Mouse (Mus musculus): ENCODE data around the gene Mettl8. TPM values are rescaled to one million over a fixed set of nuclear protein-coding genes. Genes with fewer than 3 reads are reported as not detected.

Gene Mettl8
- total RNA-seq, 2 experiments from 2014 or later = 15.7 to 16.6 TPM

DNA sequence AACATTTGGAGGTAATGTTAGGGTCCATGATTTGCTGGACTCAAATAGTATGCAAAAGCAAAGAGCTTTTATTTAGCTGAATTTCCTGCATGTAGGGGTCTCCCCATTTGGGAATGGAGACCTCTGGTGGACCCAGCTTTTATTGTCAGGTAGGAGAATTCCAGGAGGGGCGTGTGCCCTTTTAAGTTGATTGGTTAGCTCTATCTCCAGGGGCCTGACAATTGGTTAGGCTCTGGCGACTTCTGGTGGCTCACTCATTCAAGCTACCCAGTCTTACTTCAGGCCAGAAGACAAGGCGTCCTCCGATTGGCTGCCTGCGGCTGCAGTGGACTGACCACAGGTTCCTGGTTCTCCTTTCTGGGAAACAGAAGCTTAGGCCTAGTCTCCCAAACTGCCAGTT is 28.6 kb downstream of the Mettl8 start:
- TF ChIP-seq CTCF (conservative IDR thresholded peaks at IDR 0.05) = peak; percentile 59
- Histone ChIP-seq H3K27ac (no peak overlapping the region), H3K4me3 (no peak overlapping the region)
- DNase-seq (ENCODE audit: low spot score in 2 of 2) = no peak

DNA sequence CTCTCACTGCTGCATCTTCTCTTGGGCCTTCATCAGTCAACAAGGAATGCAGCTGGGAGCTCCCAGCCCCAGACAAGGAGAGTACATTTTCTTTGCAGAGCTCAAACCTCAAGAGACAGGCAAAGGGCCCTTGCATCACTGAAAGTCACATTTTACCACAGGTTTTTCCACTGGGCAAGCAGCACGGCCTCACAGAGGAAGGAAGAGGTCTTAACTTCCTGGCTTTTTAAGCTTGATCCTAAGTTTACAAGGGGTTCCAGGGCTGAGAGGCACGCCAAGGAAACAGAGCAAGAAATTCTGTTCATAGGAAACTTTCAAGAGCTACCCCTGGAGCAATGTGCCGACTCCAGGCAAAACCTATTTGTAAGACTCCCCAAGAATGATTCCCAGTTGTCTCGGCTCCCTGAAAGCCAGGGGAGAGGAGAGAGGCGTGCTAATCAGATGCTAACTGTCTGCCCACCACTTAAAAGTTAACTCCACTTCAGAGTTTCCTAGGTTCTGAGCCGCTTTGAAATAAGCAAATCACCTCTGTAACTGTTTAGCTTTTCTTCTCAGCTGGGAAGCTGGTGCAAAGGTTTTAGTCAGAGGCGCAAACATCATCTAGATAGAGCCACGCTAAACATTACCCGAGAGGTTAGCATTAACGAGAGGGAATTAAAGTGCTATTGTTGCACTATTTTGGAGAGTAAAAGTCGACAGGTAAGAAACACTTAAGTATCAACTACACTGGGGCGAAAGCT is 29.6 kb downstream of the Mettl8 start:
- Histone ChIP-seq H3K27ac (no peak overlapping the region), H3K4me3 (no peak overlapping the region)
- no peak for DNase-seq (ENCODE audit: low spot score in 2 of 2)
- no peak for TF ChIP-seq CTCF (conservative IDR thresholded peaks at IDR 0.05)

DNA sequence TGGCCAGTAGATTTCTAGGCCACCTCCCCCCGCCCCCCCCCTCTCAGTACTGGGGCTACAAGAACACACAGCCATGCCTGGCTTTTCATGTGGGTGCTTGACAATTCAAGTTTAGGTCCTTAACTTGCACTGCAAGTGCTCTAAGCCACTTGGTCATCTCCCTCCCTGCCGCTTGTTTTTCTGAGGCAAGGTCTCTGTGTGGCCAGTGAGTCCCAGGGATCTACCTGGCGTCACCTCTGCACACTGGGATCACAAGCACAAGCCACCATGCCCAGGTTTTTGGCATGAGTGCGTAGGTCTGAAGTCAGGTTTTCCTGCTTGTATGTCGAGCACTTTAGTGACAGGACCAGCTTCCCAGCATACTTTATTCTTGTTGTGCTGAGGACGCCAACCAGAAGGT is 31.4 kb downstream of the Mettl8 start:
- Histone ChIP-seq H3K4me3 (no peak overlapping the region), H3K27ac (no peak overlapping the region)
- no peak for TF ChIP-seq CTCF (conservative IDR thresholded peaks at IDR 0.05)
- no peak for DNase-seq (ENCODE audit: low spot score in 2 of 2)

DNA sequence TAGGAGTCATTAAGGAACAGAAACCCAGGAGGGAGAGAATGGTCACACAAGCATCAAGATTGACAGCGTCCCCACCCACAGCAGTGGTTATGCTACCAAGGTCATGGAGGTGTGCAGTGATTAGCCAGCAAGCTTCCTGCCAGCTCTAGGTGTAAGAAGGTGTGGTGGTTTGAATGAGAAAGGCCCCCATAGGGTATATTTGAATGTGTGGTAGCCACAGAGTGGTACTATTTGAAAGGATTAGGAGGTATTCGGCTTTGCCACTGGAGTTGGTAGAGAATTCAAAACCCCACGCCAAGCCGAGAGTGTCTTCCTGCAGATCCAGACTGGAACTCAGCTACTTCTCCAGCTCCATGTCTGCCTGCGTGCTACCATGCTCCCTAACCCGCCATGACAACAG is 32.4 kb downstream of the Mettl8 start:
- no peak for DNase-seq (ENCODE audit: low spot score in 2 of 2)
- H3K27ac ChIP-seq = no peak overlapping the region
- TF ChIP-seq CTCF (conservative IDR thresholded peaks at IDR 0.05) = no peak
- H3K4me3 ChIP-seq = no peak overlapping the region

DNA sequence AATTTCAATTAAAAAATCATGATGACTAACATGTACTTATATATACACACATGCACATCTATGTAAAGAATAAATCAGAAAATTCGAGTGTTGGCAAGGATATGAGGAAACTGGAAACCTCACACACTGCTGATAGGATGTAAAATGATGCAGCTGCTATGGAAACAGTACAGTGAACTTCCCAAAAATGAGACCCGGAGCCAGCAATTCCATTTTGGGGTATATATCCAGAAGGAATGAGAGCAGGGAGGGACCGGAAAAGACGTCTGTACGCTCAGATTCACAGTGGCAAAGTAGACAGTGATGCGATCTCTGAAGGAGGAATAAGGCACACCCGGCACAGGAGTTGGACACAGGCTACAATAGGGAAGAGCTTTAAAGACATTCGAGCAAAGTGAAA is 34.7 kb downstream of the Mettl8 start:
- no peak overlapping the region for H3K27ac ChIP-seq
- DNase-seq (ENCODE audit: low spot score in 2 of 2) = no peak
- H3K4me3 ChIP-seq = no peak overlapping the region
- TF ChIP-seq CTCF (conservative IDR thresholded peaks at IDR 0.05) = no peak

DNA sequence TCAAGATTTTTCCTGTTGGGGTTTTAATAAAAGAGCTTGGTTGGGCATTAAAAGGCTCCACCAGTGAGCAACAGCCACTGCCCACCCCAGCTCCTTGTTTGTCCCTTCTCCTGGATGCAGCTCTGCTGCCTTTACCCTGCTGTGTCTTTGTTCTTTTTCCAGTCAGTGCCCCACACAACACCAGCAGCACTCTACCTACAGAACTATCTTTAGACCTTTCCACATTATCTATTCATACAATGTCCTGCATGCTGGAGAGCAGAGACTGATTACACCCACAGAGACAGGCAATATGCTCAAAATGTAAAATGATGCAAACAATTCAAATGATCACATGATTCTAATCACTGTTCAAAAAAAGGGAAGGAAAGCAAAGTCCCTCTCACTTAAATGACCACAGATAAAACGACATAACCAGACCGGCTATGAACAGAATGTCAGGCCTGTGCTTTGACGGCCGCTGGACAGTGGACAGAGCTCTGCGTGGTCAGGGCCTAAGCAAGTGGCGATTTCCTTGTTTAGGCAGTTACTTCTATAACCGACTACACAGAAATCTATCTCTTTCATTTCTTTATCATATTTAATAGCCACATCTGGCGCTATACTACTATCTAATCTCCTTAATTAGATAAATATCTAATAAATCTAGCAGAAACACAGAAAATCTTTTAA is 35.5 kb downstream of the Mettl8 start:
- DNase-seq (ENCODE audit: low spot score in 2 of 2) = no peak
- Histone ChIP-seq H3K4me3 (no peak overlapping the region), H3K27ac (peak overlapping the region; percentile 43)
- no peak for TF ChIP-seq CTCF (conservative IDR thresholded peaks at IDR 0.05)

DNA sequence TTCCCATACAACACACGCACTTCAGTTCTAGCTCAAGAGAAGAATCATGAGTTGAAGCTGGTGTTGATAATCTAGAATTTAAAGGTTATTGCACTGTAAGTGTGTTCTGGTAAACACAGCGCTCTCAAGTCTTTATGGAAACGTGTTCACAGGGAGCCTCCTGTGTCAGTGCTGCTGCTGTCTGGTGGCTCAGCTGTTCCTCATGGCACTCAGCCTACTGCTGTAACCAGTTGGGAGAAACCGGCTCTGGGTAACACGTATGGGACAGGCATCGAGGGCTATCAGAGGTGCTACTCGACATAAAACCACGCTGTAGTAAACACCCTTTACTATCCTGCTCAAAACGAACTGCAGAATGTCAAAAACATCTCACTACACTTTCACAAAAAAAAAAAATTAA is 36.1 kb downstream of the Mettl8 start:
- TF ChIP-seq CTCF (conservative IDR thresholded peaks at IDR 0.05) = no peak
- Histone ChIP-seq H3K4me3 (no peak overlapping the region), H3K27ac (peak overlapping the region; percentile 43; the same call in 1 of the 2 replicates)
- DNase-seq (ENCODE audit: low spot score in 2 of 2) = peak; percentile 27 to 52

DNA sequence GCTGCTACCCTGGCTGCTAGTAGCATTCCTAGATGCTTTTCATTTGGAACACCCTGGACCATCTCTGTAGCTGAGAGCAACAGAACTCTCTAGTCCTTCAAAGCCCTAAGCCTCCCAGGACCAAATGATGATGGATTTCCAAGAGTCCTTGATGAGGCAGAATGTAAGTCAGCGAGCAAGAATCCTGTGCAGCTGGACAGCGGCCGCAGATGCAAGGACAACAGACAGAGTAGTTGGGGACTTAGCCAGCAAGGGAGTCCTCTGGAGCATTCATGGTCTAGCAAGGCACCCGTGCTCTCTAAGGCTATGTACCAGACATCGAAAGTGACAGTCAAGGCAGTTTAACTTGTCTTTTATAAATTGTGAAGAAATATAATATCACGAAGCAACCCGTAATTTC is 41.9 kb downstream of the Mettl8 start:
- no peak for TF ChIP-seq CTCF (conservative IDR thresholded peaks at IDR 0.05)
- Histone ChIP-seq H3K4me3 (no peak overlapping the region), H3K27ac (no peak overlapping the region)
- no peak for DNase-seq (ENCODE audit: low spot score in 2 of 2)

DNA sequence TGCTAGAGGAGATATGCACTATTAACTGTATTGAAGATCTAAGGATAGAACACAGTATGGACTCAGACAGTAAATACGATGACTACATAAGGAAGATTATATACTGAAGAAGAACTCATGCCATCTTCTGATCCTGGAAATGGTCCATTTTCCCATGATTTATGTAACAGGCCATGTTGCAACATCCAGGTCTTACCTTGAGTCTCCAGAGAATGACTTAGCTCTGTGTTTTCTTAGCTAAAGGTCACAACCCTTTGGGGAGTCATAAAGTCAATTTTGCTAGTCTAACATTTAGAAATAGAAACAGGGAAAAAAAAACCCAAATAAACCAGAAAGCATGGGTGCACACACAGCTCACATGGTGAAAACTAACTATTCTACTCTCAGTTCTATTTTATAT is 43.6 kb downstream of the Mettl8 start:
- DNase-seq (ENCODE audit: low spot score in 2 of 2) = no peak
- H3K27ac ChIP-seq = no peak overlapping the region
- H3K4me3 ChIP-seq = no peak overlapping the region
- no peak for TF ChIP-seq CTCF (conservative IDR thresholded peaks at IDR 0.05)

DNA sequence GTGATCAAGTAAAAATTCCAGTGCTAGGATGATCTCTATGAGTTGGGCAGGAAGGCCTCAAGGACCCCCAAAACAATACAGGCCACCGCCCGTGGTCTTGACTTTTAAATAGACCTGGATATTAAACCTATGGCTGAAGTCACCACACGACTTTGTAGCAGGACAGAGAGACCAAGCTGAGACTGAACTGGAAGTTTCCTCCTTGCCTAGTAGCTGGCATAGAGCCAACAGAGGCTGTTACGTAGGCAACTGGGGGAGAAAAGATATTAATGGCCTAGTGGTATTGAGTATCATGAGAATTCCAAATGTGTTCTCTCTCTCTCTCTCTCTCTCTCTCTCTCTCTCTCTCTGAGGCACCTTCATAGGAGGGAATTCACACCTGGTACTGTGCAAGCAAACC is 51.0 kb downstream of the Mettl8 start:
- Histone ChIP-seq H3K4me3 (no peak overlapping the region), H3K27ac (no peak overlapping the region)
- no peak for DNase-seq (ENCODE audit: low spot score in 2 of 2)
- TF ChIP-seq CTCF (conservative IDR thresholded peaks at IDR 0.05) = no peak

DNA sequence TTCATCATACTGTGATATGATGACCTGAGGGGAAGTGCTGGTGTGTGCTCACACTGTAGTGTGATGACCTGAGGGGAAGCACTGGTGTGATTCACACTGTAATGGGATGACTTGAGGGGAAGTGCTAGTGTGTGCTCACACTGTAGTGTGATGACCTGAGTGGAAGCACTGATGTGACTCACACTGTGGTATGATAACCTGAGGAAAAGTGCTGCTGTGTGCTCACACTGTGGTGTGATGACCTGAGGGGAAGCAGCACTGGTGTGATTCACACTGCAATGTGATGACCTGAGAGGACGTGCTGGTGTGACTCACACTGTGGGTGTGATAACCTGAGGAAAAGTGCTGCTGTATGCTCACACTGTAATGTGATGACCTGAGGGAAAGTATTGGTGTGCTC is 52.9 kb downstream of the Mettl8 start:
- H3K4me3 ChIP-seq = no peak overlapping the region
- no peak for TF ChIP-seq CTCF (conservative IDR thresholded peaks at IDR 0.05)

DNA sequence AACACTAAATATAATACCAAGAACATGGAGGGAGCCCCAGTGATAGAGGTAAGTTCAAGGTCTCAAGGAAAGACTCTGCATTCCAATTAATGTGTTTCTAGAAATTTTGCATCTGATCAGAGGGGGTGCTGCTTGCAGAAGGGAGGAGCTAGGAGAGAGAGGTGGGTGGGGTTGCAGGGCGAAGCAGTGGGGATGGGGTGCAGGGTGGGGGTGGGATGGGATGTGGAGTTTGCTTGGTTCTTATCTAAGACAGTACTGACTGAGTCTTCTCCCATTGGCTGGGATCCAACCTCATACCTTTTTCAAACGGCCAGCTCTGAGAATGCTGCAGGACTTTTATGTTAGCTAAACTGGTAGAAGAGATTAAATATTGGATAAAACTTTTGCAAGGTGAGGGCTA is 56.6 kb downstream of the Mettl8 start:
- Histone ChIP-seq H3K27ac (no peak overlapping the region), H3K4me3 (no peak overlapping the region)
- TF ChIP-seq CTCF (conservative IDR thresholded peaks at IDR 0.05) = no peak
- no peak for DNase-seq (ENCODE audit: low spot score in 2 of 2)

More for the DNA sequence above, 52.9 kb downstream of the Mettl8 start:
- H3K27ac ChIP-seq = no peak overlapping the region
- no peak for DNase-seq (ENCODE audit: low spot score in 2 of 2)

DNA sequence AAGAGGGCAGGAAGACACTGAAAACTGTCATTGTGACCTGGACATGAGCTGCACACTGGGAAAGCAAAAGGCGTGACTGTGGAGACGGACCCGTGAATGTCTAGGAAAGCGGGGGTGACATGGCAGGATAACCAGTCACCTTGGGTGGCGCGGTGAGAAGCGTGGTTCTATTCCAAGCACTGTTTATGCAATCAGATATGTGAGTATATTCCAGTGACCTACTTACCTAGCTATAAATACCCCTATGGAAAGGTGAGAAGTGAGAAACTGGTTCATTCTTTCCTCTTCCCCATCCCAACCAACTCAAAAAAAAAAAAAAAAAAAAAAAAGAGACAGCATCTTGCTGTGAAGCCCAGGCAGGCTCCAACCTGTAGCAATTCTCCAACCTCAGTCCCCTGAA is 58.9 kb downstream of the Mettl8 start:
- no peak for TF ChIP-seq CTCF (conservative IDR thresholded peaks at IDR 0.05)
- Histone ChIP-seq H3K4me3 (no peak overlapping the region), H3K27ac (no peak overlapping the region)

DNA sequence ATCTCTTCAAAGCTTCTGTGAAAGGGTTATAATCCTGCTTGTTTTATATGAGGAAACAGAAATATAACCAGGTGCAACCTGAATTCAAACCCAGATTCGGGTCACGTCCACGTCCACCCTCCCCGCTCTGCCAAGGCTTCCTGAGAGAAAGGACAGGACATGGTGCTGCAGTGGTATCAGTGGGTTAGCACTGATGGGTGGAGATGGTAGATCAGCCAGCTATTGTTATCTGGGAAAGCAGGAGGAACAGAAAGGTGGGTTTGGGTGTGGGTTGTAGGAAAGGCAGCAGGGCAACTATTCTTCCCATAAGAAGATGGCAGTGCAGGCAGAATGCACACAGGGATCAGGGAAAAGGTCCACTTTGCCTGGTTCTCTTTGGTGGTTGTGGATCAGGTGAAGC is 59.5 kb downstream of the Mettl8 start:
- TF ChIP-seq CTCF (conservative IDR thresholded peaks at IDR 0.05) = no peak
- DNase-seq (ENCODE audit: low spot score in 2 of 2) = no peak
- H3K4me3 ChIP-seq = no peak overlapping the region
- H3K27ac ChIP-seq = no peak overlapping the region

More for the DNA sequence above, 58.9 kb downstream of the Mettl8 start:
- DNase-seq (ENCODE audit: low spot score in 2 of 2) = no peak
